Mouse (Mus musculus) heart, embryonic 13.5 days (tissue): ENCODE measurements around the gene Rab3a. TPM values are rescaled to one million over a fixed set of nuclear protein-coding genes. Genes with fewer than 3 reads are reported as not detected.

Source experiments
- ATAC-seq: fragments of 200-750 bp; cut with Nextera tagmentation; 2 replicates; pipeline ENCODE4 v1.8.0; 2017; ENCODE audit warnings: moderate TSS enrichment; ENCODE audit not compliant: insufficient number of reproducible peaks, low FRiP score, low TSS enrichment; ENCODE audit errors: extremely low read depth
- H3K27ac ChIP-seq: fragments of 300-500 bp; sonication (generic); replicated peaks from 2 replicates; pipeline ENCODE4 v1.5.1; 2015; ENCODE audit warnings: moderate library complexity, mild to moderate bottlenecking, inconsistent platforms
- H3K27me3 ChIP-seq: fragments of 300-500 bp; sonication (generic); replicated peaks from 2 replicates; pipeline ENCODE4 v1.6.1; 2015; ENCODE audit warnings: mild to moderate bottlenecking, inconsistent platforms
- H3K36me3 ChIP-seq: fragments of 300-500 bp; sonication (generic); 2 replicates; pipeline ENCODE4 v1.6.1; 2015; ENCODE audit warnings: mild to moderate bottlenecking, inconsistent platforms
- H3K4me1 ChIP-seq: fragments of 300-500 bp; sonication (generic); 2 replicates; pipeline ENCODE4 v1.6.1; 2015; ENCODE audit warnings: inconsistent platforms
- H3K4me2 ChIP-seq: fragments of 300-500 bp; sonication (generic); 2 replicates; pipeline ENCODE4 v1.6.1; 2015; ENCODE audit warnings: inconsistent platforms, mild to moderate bottlenecking, moderate library complexity
- H3K4me3 ChIP-seq: fragments of 300-500 bp; sonication (generic); 2 replicates; pipeline ENCODE4 v1.5.1; 2015; ENCODE audit warnings: moderate library complexity, mild to moderate bottlenecking, inconsistent platforms
- H3K9ac ChIP-seq: fragments of 300-500 bp; sonication (generic); 2 replicates; pipeline ENCODE4 v1.6.1; 2015; ENCODE audit warnings: inconsistent platforms, mild to moderate bottlenecking, moderate library complexity
- H3K9me3 ChIP-seq: fragments of 300-500 bp; sonication (generic); 2 replicates; pipeline ENCODE4 v1.6.1; 2016; ENCODE audit warnings: inconsistent platforms
- WGBS: fragments of 180-500 bp; shearing (Covaris S2); methylation state at CpG from one replicate; pipeline ENCODE4 v1.1.7; 2015; ENCODE audit warnings: mixed read lengths; 5-methylcytosine and 5-hydroxymethylcytosine counted together
- polyA plus RNA-seq: library from polyadenylated mRNA; unstranded; fragments of >200 nt; fragmentation: Nextera tagmentation; extraction: Ambion mirVana; gene quantifications from 2 replicates; pipeline ENCODE4 v1.2.1, GENCODE M21; 2015

Gene Rab3a
- polyA plus RNA-seq, 1 experiment from 2014 or later: 17.4 TPM

DNA sequence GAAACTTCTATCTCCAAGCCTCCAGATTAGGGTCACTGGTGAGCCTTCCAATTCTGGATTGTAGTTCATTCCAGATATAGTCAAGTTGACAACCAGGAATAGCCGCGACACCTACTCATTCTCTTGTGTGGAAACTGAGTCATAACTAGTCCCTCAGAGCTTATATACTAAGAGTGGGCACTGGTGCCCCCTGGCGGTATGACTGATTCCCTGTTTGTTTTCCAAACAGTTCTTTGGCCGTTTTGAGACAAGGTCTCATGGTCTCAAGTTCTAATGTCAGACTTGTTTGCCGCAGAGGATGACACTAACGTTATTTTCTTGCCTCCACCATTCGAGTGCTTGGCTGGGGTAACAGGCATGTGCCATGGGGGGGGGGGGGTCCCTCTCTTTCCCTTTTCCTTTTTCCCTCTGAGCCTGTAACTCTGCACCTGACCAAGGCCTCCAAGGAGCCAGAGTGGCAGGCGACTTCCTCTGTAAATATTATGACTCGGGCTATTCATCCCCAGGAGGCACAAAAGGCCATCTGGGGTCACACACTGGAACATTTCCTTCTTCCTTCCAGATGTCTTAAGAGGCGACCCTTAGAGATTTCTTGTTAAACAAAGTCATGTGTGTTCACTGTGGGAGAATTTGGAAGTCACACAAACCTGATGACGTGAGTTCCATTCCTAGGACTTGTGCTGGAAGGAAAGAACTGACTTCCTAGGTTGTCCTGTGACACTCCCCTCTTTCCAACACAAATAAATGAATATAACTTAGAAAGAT, 2.3 kb upstream of the Rab3a start:
- Histone ChIP-seq H3K36me3 (peaks cover 13% of the 10 kb centered on the region), H3K27ac (peak overlapping the region; percentile 86), H3K4me3 (no peak overlapping the region), H3K9me3 (no peaks in the 10 kb centered on the region), H3K4me2 (peak overlapping the region; percentile 98), H3K4me1 (peaks cover 31% of the 10 kb centered on the region), H3K9ac (no peak overlapping the region), H3K27me3 (peaks cover 37% of the 10 kb centered on the region)
- 27% methylated on average over 11 of the region's 11 CpGs for WGBS
- ATAC-seq: no peak

DNA sequence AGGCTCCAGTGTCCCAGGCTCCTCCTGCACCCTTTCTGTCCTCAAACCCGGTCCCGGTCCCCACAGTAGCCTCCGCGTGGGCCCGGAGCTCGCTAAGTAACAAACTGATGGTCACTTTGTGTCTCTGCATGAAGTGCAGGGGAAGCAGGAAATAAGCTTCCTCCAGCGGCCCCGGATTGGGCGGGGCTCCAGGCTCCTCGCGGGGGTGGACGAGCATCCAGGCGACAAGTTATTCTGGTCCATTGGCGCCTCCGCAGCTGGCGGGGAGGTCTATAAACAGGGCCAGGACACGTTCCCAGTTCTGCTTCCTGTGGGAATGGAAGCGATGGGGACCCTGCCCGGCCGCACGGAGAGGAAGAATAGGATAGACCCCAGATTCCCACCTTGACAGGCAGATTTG, 1.3 kb upstream of the Rab3a start:
- Histone ChIP-seq H3K4me2 (peak overlapping the region; percentile 98), H3K9ac (peak overlapping the region; percentile 66), H3K27ac (peak overlapping the region; percentile 86), H3K27me3 (peaks cover 28% of the 10 kb centered on the region), H3K4me3 (peak overlapping the region; percentile 34), H3K9me3 (no peaks in the 10 kb centered on the region), H3K4me1 (peaks cover 31% of the 10 kb centered on the region), H3K36me3 (peaks cover 23% of the 10 kb centered on the region)
- no peak for ATAC-seq
- WGBS: 13% methylated on average over 21 of the region's 21 CpGs

DNA sequence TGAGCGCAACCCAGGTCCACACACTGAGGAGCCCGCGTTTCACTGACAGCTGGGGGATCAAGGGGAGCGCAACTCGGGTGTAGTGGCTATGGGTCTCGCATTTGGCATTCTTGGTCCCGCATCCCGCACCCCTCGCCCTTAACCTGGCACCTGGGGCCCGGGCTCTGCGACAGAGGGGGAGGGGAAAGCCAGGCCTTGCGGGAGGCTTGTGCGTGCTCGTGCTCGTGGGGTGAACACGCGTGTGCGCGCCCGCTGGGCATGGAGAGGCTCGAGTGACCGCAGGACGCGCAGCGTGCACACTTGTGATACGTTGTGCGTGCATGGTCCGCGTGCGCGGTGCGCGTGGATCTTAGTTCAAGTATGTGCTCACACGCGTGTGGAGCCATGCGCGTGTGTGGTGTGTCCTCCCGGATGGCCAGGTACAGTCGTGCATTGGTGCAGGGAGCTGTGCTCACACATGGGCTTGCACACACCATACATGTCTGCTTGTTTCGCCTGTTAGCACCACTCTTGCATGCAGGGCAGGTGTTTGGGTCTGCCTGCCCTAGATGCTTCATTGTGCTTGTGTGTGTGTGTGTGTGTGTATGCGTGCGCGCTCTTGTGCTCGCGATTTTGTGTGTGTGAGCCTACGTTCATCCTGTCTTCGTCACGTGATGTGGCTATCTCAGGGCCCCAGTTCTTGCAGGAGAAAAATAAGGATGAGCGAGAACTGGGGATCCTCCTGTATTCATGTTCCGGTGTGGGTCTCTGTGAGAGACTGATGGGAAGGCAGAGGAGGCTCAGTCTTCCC, 587 bp downstream of the Rab3a start:
- H3K27ac ChIP-seq: peak overlapping the region; percentile 51; the same call in 1 of the 2 replicates
- peak overlapping the region; percentile 89 for H3K9ac ChIP-seq
- H3K4me1 ChIP-seq: peaks cover 47% of the 10 kb centered on the region
- no peak for ATAC-seq
- WGBS: 14% methylated on average over 50 of the region's 50 CpGs
- peak overlapping the region; percentile 70 for H3K4me3 ChIP-seq
- H3K4me2 ChIP-seq: peak overlapping the region; percentile 98
- peaks cover 8% of the 10 kb centered on the region for H3K27me3 ChIP-seq
- no peaks in the 10 kb centered on the region for H3K9me3 ChIP-seq
- H3K36me3 ChIP-seq: peaks cover 30% of the 10 kb centered on the region

DNA sequence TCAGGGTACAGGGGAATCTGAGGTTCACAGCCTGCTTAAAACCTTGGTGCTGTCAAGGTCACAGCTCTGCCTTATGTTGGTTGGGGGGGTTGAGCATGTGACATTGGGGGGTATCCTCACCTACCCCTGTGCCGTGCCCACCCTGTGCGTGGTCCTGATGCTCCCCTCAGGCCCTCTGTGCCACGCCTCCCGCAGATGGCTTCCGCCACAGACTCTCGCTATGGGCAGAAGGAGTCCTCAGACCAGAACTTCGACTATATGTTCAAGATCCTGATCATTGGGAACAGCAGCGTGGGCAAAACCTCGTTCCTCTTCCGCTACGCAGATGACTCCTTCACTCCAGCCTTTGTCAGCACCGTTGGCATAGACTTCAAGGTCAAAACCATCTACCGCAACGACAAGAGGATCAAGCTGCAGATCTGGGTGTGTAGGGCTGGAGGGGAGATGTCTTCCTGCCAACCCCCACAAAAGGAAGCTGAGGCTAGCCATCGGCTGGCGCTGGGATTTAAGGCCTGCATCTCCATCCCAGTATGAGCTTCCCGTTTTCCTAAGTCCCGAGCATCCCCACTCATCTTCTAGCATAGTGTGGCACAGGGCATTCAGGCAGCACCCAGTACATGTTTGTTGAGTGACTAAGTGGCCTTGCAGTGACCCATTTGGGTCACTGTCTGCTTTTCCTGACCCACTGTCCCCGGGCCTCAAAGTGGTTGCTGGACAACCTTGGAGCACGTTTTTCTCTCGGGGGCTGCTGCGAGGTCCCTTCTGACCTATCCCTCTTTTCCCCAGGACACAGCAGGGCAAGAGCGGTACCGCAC, 1.4 kb downstream of the Rab3a start:
- H3K27ac ChIP-seq: no peak overlapping the region
- ATAC-seq: no peak
- H3K36me3 ChIP-seq: peaks cover 30% of the 10 kb centered on the region
- 81% methylated on average over 24 of the region's 24 CpGs for WGBS
- H3K9ac ChIP-seq: peak overlapping the region; percentile 89; the same call in 1 of the 2 replicates
- peak overlapping the region; percentile 98 for H3K4me2 ChIP-seq
- peaks cover 51% of the 10 kb centered on the region for H3K4me1 ChIP-seq
- no peaks in the 10 kb centered on the region for H3K9me3 ChIP-seq
- peak overlapping the region; percentile 70 for H3K4me3 ChIP-seq
- peaks cover under 1% of the 10 kb centered on the region; the same call in 1 of the 2 replicates for H3K27me3 ChIP-seq

DNA sequence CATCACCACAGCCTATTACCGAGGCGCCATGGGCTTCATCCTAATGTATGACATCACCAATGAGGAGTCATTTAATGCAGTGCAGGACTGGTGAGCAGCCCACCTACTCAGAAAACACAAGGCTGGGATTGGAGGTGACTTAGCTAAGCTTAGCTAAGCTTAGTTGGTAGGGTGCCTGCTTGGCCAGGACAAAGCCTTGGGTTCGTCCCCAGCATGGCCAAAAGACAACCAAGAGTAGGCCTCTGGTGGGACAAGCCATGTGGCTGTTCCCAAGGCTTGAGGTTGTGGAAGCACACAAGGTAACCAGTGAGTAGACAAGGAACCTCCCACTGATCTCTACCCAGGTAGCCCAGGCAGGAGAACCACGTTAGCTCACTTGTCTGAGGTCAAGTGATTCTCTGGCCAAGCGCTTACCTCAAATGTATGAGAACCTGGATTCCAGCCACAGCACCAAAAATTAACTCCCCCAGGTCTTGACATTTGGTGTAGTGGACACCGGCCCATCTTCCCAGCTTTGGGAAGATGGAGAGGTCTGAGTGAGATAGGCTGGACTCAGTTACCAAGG, 2.1 kb downstream of the Rab3a start:
- peaks cover 30% of the 10 kb centered on the region for H3K36me3 ChIP-seq
- ATAC-seq: no peak
- H3K4me3 ChIP-seq: no peak overlapping the region
- no peaks in the 10 kb centered on the region for H3K9me3 ChIP-seq
- H3K9ac ChIP-seq: no peak overlapping the region
- H3K27ac ChIP-seq: no peak overlapping the region
- no peak overlapping the region for H3K4me2 ChIP-seq
- no peaks in the 10 kb centered on the region for H3K27me3 ChIP-seq
- WGBS: 88% methylated on average over 6 of the region's 6 CpGs
- peaks cover 56% of the 10 kb centered on the region for H3K4me1 ChIP-seq

DNA sequence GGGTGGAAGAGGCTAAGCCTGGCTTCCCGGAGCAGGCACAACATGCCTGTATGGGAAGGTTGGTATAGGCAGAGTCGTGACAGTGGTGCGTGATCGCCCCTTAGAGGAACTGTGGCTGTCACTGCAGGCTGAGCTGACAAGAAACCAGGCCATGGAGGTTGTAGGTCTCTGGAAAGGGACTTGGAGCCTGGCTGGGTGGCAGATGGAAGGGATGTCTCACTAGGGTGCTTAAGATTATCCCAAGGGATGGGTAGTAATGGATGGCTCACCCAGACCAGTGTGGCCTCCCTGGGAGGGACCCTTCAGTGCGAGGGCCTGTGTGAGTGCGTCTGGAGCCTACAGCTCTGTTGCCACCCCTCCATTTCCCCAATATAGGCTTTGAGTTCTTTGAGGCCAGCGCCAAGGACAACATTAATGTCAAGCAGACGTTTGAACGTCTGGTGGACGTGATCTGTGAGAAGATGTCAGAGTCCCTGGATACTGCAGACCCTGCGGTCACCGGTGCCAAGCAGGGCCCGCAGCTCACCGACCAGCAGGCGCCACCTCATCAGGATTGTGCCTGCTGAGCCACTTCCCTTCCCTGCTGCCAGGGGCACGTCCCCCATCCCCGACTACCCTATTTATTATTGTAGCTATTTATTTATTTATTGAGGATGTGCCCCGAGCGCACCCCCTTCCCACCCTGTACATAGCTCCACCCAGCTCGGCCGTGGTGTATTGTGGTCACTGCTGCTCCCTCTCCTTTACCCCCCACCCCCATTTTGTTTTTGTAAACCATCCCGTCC, 3.2 kb downstream of the Rab3a start:
- H3K9ac ChIP-seq: no peak overlapping the region; the same call in none of the 2 replicates
- H3K4me2 ChIP-seq: no peak overlapping the region
- 71% methylated on average over 22 of the region's 22 CpGs for WGBS

DNA sequence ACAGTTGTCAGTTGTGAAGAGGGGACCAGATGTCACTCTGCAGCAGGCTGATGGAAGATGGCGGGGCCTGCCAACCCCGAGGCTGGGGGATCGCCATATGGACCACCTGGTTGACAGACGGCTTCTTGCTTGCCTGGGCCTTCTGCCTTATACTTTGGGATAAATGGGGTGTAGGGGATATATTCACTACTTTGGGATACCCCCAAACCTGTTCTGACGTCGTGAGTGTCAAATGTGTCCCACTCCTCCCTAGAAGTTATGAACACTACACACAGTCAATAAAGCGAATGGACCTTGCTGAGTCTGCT, 3.8 kb downstream of the Rab3a start:
- no peaks in the 10 kb centered on the region for H3K9me3 ChIP-seq
- no peaks in the 10 kb centered on the region for H3K27me3 ChIP-seq
- peaks cover 46% of the 10 kb centered on the region for H3K4me1 ChIP-seq
- no peak overlapping the region for H3K4me3 ChIP-seq
- 89% methylated on average over 7 of the region's 7 CpGs for WGBS
- ATAC-seq: no peak
- H3K9ac ChIP-seq: no peak overlapping the region; the same call in 1 of the 2 replicates
- H3K36me3 ChIP-seq: peaks cover 33% of the 10 kb centered on the region
- no peak overlapping the region for H3K4me2 ChIP-seq
- no peak overlapping the region for H3K27ac ChIP-seq

More for the DNA sequence above, 3.2 kb downstream of the Rab3a start:
- Histone ChIP-seq H3K4me3 (no peak overlapping the region), H3K27ac (no peak overlapping the region), H3K4me1 (peaks cover 52% of the 10 kb centered on the region), H3K27me3 (no peaks in the 10 kb centered on the region), H3K36me3 (peaks cover 30% of the 10 kb centered on the region), H3K9me3 (no peaks in the 10 kb centered on the region)
- ATAC-seq: no peak

DNA sequence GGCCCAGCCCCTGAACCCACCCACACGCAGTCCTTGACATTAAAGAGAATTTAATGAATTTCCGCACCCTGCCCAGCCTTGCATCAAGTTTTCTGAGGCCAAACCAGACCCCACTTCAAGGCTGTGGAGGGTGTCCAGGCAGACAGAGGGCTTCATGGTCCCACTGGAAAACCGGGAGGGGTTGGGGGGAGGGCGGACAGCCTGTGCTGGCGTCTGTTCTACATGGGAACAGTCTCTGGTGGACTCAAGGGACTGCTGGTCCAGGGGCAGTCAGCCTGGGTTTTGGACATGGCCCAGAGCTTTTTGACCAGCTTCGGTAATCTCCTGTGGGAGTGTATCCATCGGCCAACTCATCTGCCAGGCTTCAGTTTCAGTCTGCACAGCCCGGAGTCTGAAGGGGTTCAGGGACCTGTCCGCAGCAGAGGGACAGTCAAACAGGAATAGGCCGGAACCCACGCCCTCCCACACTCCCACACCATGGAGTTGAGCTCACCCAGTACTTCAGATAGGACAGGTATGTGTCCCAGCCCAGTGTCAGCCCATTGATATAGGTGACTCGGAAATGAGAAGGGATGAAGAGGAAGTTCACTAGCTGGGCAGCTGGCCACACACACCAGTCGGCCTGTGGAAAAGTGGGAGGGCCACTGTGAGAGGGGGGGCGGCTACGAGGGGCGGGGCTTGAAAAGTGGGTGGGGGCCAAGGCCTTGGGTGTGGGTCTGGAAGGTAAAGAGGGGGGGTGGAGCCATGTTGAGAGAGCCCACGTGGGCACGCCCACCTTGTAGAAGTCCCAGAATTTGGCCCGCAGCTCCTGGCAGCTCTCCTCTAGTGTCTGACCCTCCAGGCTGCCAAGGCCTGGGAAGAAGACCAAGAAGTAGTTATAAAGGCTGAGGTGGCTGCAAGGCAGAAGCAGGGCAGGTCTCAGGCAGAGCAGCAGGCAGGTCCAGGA, 4.4 kb downstream of the Rab3a start:
- Histone ChIP-seq H3K4me3 (0 out of 2 replicates have a peak overlapping the region, but pooled peaks have one; percentile 73), H3K4me1 (peaks cover 40% of the 10 kb centered on the region), H3K36me3 (peaks cover 37% of the 10 kb centered on the region), H3K4me2 (peak overlapping the region; percentile 96), H3K9ac (no peak overlapping the region), H3K27ac (no peak overlapping the region), H3K9me3 (no peaks in the 10 kb centered on the region), H3K27me3 (no peaks in the 10 kb centered on the region)
- 68% methylated on average over 19 of the region's 19 CpGs for WGBS
- ATAC-seq: no peak

DNA sequence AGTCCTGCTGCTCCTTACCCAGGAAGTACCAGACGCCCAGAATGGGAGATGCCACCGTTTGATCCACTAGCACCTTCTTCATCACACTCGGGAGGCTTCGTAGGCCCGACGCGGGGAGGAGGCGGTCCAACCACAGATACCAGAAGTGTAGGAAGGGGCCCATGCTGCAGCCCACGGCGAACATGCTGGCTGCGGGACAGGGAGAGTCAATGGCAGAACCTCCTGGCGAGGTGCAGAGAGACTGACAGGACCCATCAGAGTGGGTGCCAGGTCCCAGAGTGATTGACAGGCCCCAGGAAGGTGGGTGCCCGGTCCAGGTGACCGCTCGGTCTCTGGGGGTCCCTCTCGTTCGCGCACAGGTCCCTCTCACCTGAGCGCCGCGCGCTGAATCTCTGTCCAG, 5.9 kb downstream of the Rab3a start:
- no peaks in the 10 kb centered on the region for H3K9me3 ChIP-seq
- H3K27ac ChIP-seq: peak overlapping the region; percentile 76
- peak overlapping the region; percentile 73 for H3K4me3 ChIP-seq
- H3K4me2 ChIP-seq: peak overlapping the region; percentile 96
- H3K4me1 ChIP-seq: peaks cover 36% of the 10 kb centered on the region
- 1% methylated on average over 22 of the region's 22 CpGs for WGBS
- no peak for ATAC-seq
- peaks cover 37% of the 10 kb centered on the region for H3K36me3 ChIP-seq
- H3K27me3 ChIP-seq: no peaks in the 10 kb centered on the region; the same call in 1 of the 2 replicates
- H3K9ac ChIP-seq: peak overlapping the region; percentile 91
